In the genomic region with DNA sequence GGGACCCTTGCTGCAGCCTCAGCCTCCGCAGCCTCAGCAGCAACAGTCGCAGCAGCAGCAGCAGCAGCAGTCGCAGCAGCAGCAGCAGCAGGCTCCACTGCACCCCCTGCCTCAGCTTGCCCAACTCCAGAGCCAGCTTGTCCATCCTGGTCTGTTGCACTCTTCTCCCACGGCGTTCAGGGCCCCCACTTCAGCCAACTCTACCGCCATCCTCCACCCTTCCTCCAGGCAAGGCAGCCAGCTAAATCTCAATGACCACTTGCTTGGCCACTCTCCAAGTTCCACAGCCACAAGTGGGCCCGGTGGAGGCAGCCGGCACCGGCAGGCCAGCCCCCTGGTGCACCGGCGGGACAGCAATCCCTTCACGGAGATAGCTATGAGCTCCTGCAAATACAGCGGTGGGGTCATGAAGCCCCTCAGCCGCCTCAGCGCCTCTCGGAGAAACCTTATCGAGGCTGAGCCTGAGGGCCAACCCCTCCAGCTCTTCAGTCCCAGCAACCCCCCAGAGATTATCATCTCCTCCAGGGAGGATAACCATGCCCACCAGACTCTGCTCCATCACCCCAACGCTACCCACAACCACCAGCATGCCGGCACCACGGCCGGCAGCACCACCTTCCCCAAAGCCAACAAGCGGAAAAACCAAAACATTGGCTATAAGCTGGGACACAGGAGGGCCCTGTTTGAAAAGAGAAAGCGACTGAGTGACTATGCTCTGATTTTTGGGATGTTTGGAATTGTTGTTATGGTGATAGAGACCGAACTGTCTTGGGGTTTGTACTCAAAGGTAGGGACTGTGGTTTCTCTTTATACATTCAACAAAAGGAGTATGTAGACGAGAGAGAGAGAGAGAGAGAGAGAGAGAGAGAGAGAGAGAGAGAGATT, we compare ENCODE assay signal across 8 mouse cellular contexts. TPM values are rescaled to one million over a fixed set of nuclear protein-coding genes. Genes with fewer than 3 reads are reported as not detected.
DNase-seq lines count a peak whose midpoint lies in the region; ATAC-seq and TF ChIP-seq lines count a peak whose summit lies in the region.

No protein-coding gene starts in this region.

- in situ Hi-C loops in ES-E14 (cut with MboI; ENCODE audit: low sequenced_read_pairs in 2 of 2, unreplicated experiment in 2 of 2) = no loop called here

- H3K9me3 ChIP-seq in ES-E14 (ENCODE audit: control insufficient read depth, insufficient read depth, low read depth, low read length) = no peaks in the 10 kb centered on the region

- no peak for TF ChIP-seq CTCF in bone marrow macrophage, adult 2 months (IDR thresholded peaks at IDR 0.05; ENCODE audit: low read depth, low read length)

- intact Hi-C loops in gastrocnemius, postnatal 36 days (cut with DNase I) = no loop called here

- no peak overlapping the region for H3K9ac ChIP-seq in ES-E14 (ENCODE audit: insufficient read depth, low read depth, low read length, poor library complexity, severe bottlenecking)

- TF ChIP-seq POLR2A in bone marrow macrophage, adult 2 months (IDR thresholded peaks at IDR 0.05; ENCODE audit: borderline replicate concordance, low read depth, low read length) = no peak

- no peak for DNase-seq in ES-E14 (ENCODE audit: low read depth, low spot score)
- peak; percentile 26 to 35 for DNase-seq in gastrocnemius, postnatal 36 days
- peak; percentile 34 for DNase-seq in kidney, adult 11 months
- DNase-seq in liver = peak; percentile 9
- peak; percentile 49 for DNase-seq in neural tube, embryonic 10.5 days (ENCODE audit: extremely low spot score, low spot score)
- no peak for DNase-seq in thymus, postnatal 10 days (ENCODE audit: low spot score in 2 of 2)

- no peak overlapping the region for H3K27ac ChIP-seq in ES-E14 (ENCODE audit: insufficient read depth, low read depth, low read length, poor library complexity, severe bottlenecking)
- no peak overlapping the region for H3K27ac ChIP-seq in bone marrow macrophage, adult 2 months (ENCODE audit: insufficient read depth, low read depth, low read length)

- peaks cover 0 to 8% of the 10 kb centered on the region in 2 experiments; a peak in 2 of 4 replicates for H3K4me1 ChIP-seq in ES-E14 (ENCODE audit: control insufficient read depth in 2 of 2, insufficient read depth in 2 of 2, low read length in 2 of 2, poor library complexity in 1 of 2)
- peaks cover 4% of the 10 kb centered on the region for H3K4me1 ChIP-seq in bone marrow macrophage, adult 2 months (ENCODE audit: control insufficient read depth, insufficient read depth, low read length)

- H3K36me3 ChIP-seq in ES-E14 (ENCODE audit: control insufficient read depth, insufficient read depth, low read length, poor library complexity, severe bottlenecking) = no peaks in the 10 kb centered on the region

- ATAC-seq in erythroblast, adult 5-6 weeks (replicated peaks; ENCODE audit: low FRiP score, poor library complexity, severe bottlenecking) = no peak

- H3K4me3 ChIP-seq in ES-E14 (ENCODE audit: insufficient read depth in 1 of 2, low read depth in 1 of 2, low read length in 2 of 2, poor library complexity in 1 of 2, severe bottlenecking in 1 of 2) = peak overlapping the region; percentile 45 to 69
- H3K4me3 ChIP-seq in bone marrow macrophage, adult 2 months (ENCODE audit: insufficient read depth, low read length) = peak overlapping the region; percentile 43

TF ChIP-seq in ES-E14, 5 proteins besides CTCF, POLR2A, EP300 and RAD21:
- TF ChIP-seq ZC3H11A (IDR thresholded peaks at IDR 0.05; ENCODE audit: borderline replicate concordance, low read depth, low read length) = no peak
- TF ChIP-seq CHD2 (IDR thresholded peaks at IDR 0.05; ENCODE audit: low read depth, low read length) = no peak
- TF ChIP-seq ZNF384 (IDR thresholded peaks at IDR 0.05; ENCODE audit: low read depth, low read length) = no peak
- no peak for TF ChIP-seq MAFK (IDR thresholded peaks at IDR 0.05; ENCODE audit: insufficient read depth, low read depth, low read length)
TF ChIP-seq in ES-E14: peak in this region for 0.

RNA-seq across cellular contexts. Expression of a gene that starts 0.9 kb away (rescaled TPM):
- 0.13 and 0.26 TPM in 2 replicates for total RNA-seq in ES-E14 (2012; rRNA removed)
- not detected in 2 replicates for polyA plus RNA-seq in bone marrow macrophage, adult 2 months (2012; ENCODE audit: insufficient read depth, insufficient read length, missing spikeins)
- 1 to 10 TPM; 1.6 to 2.0 TPM for total RNA-seq in gastrocnemius, postnatal 36 days (2021)
- not detected in 2 replicates for total RNA-seq in erythroblast, adult 5-6 weeks (2015; ENCODE audit: low replicate concordance)
- total RNA-seq in erythroblast, adult 5-6 weeks (2017; ENCODE audit: low replicate concordance) = 0.26 TPM in 1 of 2 replicates, not detected in the other

Comparison
In these comparisons a context has a peak if more than half of its experiments do, and no peak if none do; other contexts are left out.
1. DNase-seq: peak in gastrocnemius, postnatal 36 days (2 of 2), kidney, adult 11 months (single experiment), liver (single experiment) and neural tube, embryonic 10.5 days (single experiment); none in ES-E14 (single experiment) and thymus, postnatal 10 days (0 of 2).